Mouse (Mus musculus): ENCODE measurements around the gene Optn. TPM values are rescaled to one million over a fixed set of nuclear protein-coding genes. Genes with fewer than 3 reads are reported as not detected.

The Optn gene
- polyA plus RNA-seq, 1 experiment from 2014 or later: 5.8 TPM

DNA sequence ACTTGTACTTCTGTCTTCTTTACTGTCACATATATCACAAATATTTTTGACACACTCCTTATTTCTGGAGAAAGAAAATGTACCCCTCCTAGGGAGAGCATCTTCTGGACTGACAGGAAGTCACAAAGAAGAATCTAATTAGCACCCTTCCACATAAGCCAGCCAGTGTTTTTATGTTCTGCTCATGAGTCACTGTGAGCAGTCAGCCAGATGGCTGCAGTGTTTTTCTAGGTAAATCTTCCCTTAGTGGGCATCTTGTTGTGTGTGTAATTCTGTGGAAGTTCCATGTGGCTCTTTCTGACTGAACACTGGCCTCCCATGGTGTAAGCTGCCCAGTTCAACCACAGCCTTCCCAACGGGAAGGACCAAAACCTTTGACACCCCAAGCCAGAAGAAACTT, 44.1 kb downstream of the Optn start:
- no peaks in the 10 kb centered on the region for H3K36me3 ChIP-seq (ENCODE audit: insufficient read depth)
- 64% methylated on average over 1 of the region's 1 CpGs for WGBS
- no peak for ATAC-seq (ENCODE audit: insufficient read depth)
- DNase-seq: no peak
- TF ChIP-seq CTCF (IDR thresholded peaks at IDR 0.05; ENCODE audit: low read depth): no peak
- H3K9me3 ChIP-seq (ENCODE audit: low read depth, low read length): no peaks in the 10 kb centered on the region
- no peak overlapping the region for H3K9ac ChIP-seq
- H3K27me3 ChIP-seq (ENCODE audit: insufficient read depth, low read length): no peaks in the 10 kb centered on the region
- H3K4me1 ChIP-seq (ENCODE audit: insufficient read depth): no peaks in the 10 kb centered on the region
- H3K4me2 ChIP-seq: no peak overlapping the region
- no peak overlapping the region for H3K4me3 ChIP-seq (ENCODE audit: low read depth, low read length)
- no peak overlapping the region for H3K27ac ChIP-seq (ENCODE audit: low read depth)

- Histone ChIP-seq H3K4me2 (no peak overlapping the region), H3K9ac (no peak overlapping the region), H3K4me3 (ENCODE audit: low read depth, low read length) (no peak overlapping the region), H3K4me1 (ENCODE audit: insufficient read depth) (no peaks in the 10 kb centered on the region), H3K27me3 (ENCODE audit: insufficient read depth, low read length) (no peaks in the 10 kb centered on the region), H3K27ac (ENCODE audit: low read depth) (no peak overlapping the region), H3K9me3 (ENCODE audit: low read depth, low read length) (no peaks in the 10 kb centered on the region), H3K36me3 (ENCODE audit: insufficient read depth) (no peaks in the 10 kb centered on the region)
- 85% methylated on average over 7 of the region's 7 CpGs for WGBS
- no peak for DNase-seq
- no peak for TF ChIP-seq CTCF (IDR thresholded peaks at IDR 0.05; ENCODE audit: low read depth)
- no peak for ATAC-seq (ENCODE audit: insufficient read depth)
These were observed 46.9 kb downstream of the Optn start for GRCm38 (mm10) chr2:5016922-5017321.

GRCm38 (mm10) chr2:5015527-5015926, 48.3 kb downstream of the Optn start:
- no peak for TF ChIP-seq CTCF (IDR thresholded peaks at IDR 0.05; ENCODE audit: low read depth)
- Histone ChIP-seq H3K27ac (ENCODE audit: low read depth) (no peak overlapping the region), H3K27me3 (ENCODE audit: insufficient read depth, low read length) (no peaks in the 10 kb centered on the region), H3K4me1 (ENCODE audit: insufficient read depth) (peaks cover 3% of the 10 kb centered on the region; the same call in 1 of the 2 replicates), H3K9ac (no peak overlapping the region), H3K4me2 (no peak overlapping the region), H3K36me3 (ENCODE audit: insufficient read depth) (peaks cover 2% of the 10 kb centered on the region; the same call in 1 of the 2 replicates), H3K4me3 (ENCODE audit: low read depth, low read length) (no peak overlapping the region), H3K9me3 (ENCODE audit: low read depth, low read length) (no peaks in the 10 kb centered on the region)
- 81% methylated on average over 6 of the region's 6 CpGs for WGBS
- DNase-seq: no peak
- ATAC-seq (ENCODE audit: insufficient read depth): no peak

GRCm38 (mm10) chr2:5014616-5015015, 49.2 kb downstream of the Optn start:
- Histone ChIP-seq H3K9me3 (ENCODE audit: low read depth, low read length) (no peaks in the 10 kb centered on the region), H3K36me3 (ENCODE audit: insufficient read depth) (peaks cover 3% of the 10 kb centered on the region; the same call in 1 of the 2 replicates), H3K4me2 (no peak overlapping the region), H3K27me3 (ENCODE audit: insufficient read depth, low read length) (no peaks in the 10 kb centered on the region), H3K9ac (no peak overlapping the region), H3K27ac (ENCODE audit: low read depth) (no peak overlapping the region), H3K4me3 (ENCODE audit: low read depth, low read length) (no peak overlapping the region), H3K4me1 (ENCODE audit: insufficient read depth) (peaks cover 3% of the 10 kb centered on the region; the same call in 1 of the 2 replicates)
- TF ChIP-seq CTCF (IDR thresholded peaks at IDR 0.05; ENCODE audit: low read depth): no peak
- ATAC-seq (ENCODE audit: insufficient read depth): no peak
- DNase-seq: no peak
- WGBS: 63% methylated on average over 7 of the region's 7 CpGs

DNA sequence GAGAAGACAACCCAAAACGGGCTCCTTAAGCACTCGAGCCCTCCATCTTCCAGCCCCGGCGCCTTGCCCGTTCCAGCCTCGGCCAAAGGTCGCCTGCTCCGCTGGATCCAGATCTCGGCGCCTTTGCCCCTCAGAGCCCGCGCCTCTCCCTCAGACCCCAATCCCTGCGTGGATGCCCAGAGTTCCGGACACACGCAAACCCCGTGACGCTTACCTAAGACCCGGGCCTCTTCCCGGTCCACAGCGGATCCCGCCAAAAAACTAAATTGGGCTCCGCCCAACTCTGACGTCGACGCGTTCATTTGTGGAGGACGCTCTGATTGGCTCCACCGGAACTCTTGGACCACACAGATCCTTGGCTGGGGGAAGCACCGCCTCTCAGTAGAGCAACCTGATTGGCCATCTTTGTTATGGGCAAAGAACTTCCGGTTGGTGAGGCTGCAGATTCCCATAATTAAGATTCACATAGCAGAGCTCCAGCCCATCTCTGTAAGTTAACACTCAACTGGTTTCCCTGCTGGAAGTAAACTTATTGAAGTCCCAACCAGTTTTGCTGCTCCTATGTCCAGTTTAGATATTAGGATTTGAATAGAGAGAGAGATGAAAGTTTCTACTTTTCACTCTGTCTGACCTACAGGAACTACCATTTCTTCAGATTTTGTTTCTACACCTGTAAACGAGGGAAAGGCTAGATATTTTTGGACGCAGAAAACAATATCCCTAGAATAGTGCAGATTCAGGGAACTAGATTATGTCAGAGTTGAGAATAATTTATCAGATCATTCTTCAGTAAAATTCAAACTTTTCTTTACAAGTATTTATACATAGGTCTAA, 51.1 kb downstream of the Optn start, which contains the start of gene Mcm10:
TSS of gene Mcm10 (minus strand) at position 301 of the 834 bp plus-strand sequence.
- peak within 1 kb of the TSS; percentile 70 for H3K27ac ChIP-seq (ENCODE audit: low read depth)
- peaks cover 17% of the 10 kb centered on the region for H3K36me3 ChIP-seq (ENCODE audit: insufficient read depth)
- TF ChIP-seq CTCF (IDR thresholded peaks at IDR 0.05; ENCODE audit: low read depth): no peak
- H3K27me3 ChIP-seq (ENCODE audit: insufficient read depth, low read length): no peaks in the 10 kb centered on the region
- peak within 1 kb of the TSS; percentile 62 for H3K9ac ChIP-seq
- H3K9me3 ChIP-seq (ENCODE audit: low read depth, low read length): no peaks in the 10 kb centered on the region
- DNase-seq (peak; percentile 100), ATAC-seq (ENCODE audit: insufficient read depth) (peak; percentile 100)
- 4% methylated on average over 32 of the region's 32 CpGs for WGBS
- peak within 1 kb of the TSS; percentile 70 for H3K4me3 ChIP-seq (ENCODE audit: low read depth, low read length)
- peaks cover 3% of the 10 kb centered on the region; the same call in 1 of the 2 replicates for H3K4me1 ChIP-seq (ENCODE audit: insufficient read depth)
- H3K4me2 ChIP-seq: peak within 1 kb of the TSS; percentile 62

DNA sequence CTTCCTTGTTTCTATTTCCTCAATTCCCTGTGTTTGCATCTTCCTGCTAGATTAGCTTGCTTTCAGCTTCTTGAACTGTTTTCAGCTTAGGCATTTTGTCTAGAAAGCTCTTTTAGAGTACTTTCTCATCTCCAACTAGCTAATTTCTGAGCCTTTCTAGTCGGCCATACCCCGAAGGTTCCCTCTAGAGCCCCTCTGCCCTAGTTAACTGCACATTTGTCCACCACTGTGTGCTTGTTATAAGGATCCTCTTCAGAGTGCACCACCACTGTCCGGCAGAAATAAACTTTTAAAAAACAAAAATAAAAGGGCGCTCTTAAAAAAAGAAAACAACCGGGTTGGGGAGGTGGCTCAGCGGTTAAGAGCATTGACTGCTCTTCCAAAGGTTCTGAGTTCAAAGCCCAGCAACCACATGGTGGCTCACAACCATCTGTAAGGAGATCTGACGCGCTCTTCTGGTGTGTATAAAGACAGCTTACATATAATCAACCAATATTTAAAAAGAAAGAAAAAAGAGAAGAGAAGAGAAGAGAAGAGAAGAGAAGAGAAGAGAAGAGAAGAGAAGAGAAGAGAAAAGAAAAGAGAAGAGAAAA, 51.9 kb downstream of the Optn start:
- H3K4me3 ChIP-seq (ENCODE audit: low read depth, low read length): peak overlapping the region; percentile 70
- H3K27me3 ChIP-seq (ENCODE audit: insufficient read depth, low read length): no peaks in the 10 kb centered on the region
- peaks cover 3% of the 10 kb centered on the region; the same call in 1 of the 2 replicates for H3K4me1 ChIP-seq (ENCODE audit: insufficient read depth)
- no peak for TF ChIP-seq CTCF (IDR thresholded peaks at IDR 0.05; ENCODE audit: low read depth)
- 9% methylated on average over 8 of the region's 8 CpGs for WGBS
- peak overlapping the region; percentile 62 for H3K9ac ChIP-seq
- DNase-seq (no peak), ATAC-seq (ENCODE audit: insufficient read depth) (peak; percentile 37; the same call in 1 of the 2 replicates)
- peak overlapping the region; percentile 62 for H3K4me2 ChIP-seq
- H3K36me3 ChIP-seq (ENCODE audit: insufficient read depth): peaks cover 24% of the 10 kb centered on the region
- 0 out of 2 replicates have a peak overlapping the region, but pooled peaks have one; percentile 70 for H3K27ac ChIP-seq (ENCODE audit: low read depth)
- no peaks in the 10 kb centered on the region for H3K9me3 ChIP-seq (ENCODE audit: low read depth, low read length)

- DNase-seq (no peak), ATAC-seq (ENCODE audit: insufficient read depth) (no peak)
- Histone ChIP-seq H3K9me3 (ENCODE audit: low read depth, low read length) (no peaks in the 10 kb centered on the region), H3K36me3 (ENCODE audit: insufficient read depth) (peaks cover 66% of the 10 kb centered on the region), H3K4me1 (ENCODE audit: insufficient read depth) (peaks cover 3% of the 10 kb centered on the region; the same call in 1 of the 2 replicates), H3K27ac (ENCODE audit: low read depth) (no peak overlapping the region), H3K4me3 (ENCODE audit: low read depth, low read length) (no peak overlapping the region), H3K4me2 (no peak overlapping the region), H3K9ac (no peak overlapping the region), H3K27me3 (ENCODE audit: insufficient read depth, low read length) (no peaks in the 10 kb centered on the region)
- TF ChIP-seq CTCF (IDR thresholded peaks at IDR 0.05; ENCODE audit: low read depth): no peak
- 91% methylated on average over 4 of the region's 4 CpGs for WGBS
These were observed 56.7 kb downstream of the Optn start for GRCm38 (mm10) chr2:5007107-5007506.
